Mouse (Mus musculus): ENCODE data around the gene Acap1. TPM values are rescaled to one million over a fixed set of nuclear protein-coding genes. Genes with fewer than 3 reads are reported as not detected.

Acap1 gene
- polyA plus RNA-seq, 1 experiment from 2014 or later = 19.9 TPM

GRCm38 (mm10) chr11:69858113-69858998, 37.0 kb downstream of the Acap1 start, which contains the start of gene Tnk1:
Gene Tnk1 (minus strand): TSS chr11:69858730.
- Histone ChIP-seq H3K9ac (ENCODE audit: low read length) (no peak within 1 kb of the TSS), H3K4me2 (ENCODE audit: low read depth, low read length) (no peak within 1 kb of the TSS), H3K27ac (ENCODE audit: low read length) (no peak within 1 kb of the TSS), H3K9me3 (replicated peaks; ENCODE audit: control insufficient read depth, low read length) (no peaks in the 10 kb centered on the region), H3K4me3 (ENCODE audit: low read length) (no peak within 1 kb of the TSS), H3K36me3 (ENCODE audit: control insufficient read depth, insufficient read depth) (no peaks in the 10 kb centered on the region), H3K27me3 (ENCODE audit: control insufficient read depth, insufficient read depth, low read length) (peaks cover 12% of the 10 kb centered on the region; the same call in 1 of the 2 replicates), H3K4me1 (ENCODE audit: control insufficient read depth, insufficient read depth, low read length) (peaks cover 3% of the 10 kb centered on the region)
- no peak for ATAC-seq (replicated peaks; ENCODE audit: extremely low read depth, insufficient read depth, low FRiP score)
- WGBS = 25% methylated on average over 30 of the region's 30 CpGs

GRCm38 (mm10) chr11:69855347-69855746, 40.0 kb downstream of the Acap1 start:
- Histone ChIP-seq H3K36me3 (ENCODE audit: control insufficient read depth, insufficient read depth) (peaks cover 14% of the 10 kb centered on the region), H3K9me3 (replicated peaks; ENCODE audit: control insufficient read depth, low read length) (no peaks in the 10 kb centered on the region), H3K27ac (ENCODE audit: low read length) (no peak overlapping the region), H3K4me1 (ENCODE audit: control insufficient read depth, insufficient read depth, low read length) (peaks cover 8% of the 10 kb centered on the region), H3K27me3 (ENCODE audit: control insufficient read depth, insufficient read depth, low read length) (peaks cover 12% of the 10 kb centered on the region; the same call in 1 of the 2 replicates), H3K9ac (ENCODE audit: low read length) (no peak overlapping the region), H3K4me3 (ENCODE audit: low read length) (no peak overlapping the region), H3K4me2 (ENCODE audit: low read depth, low read length) (no peak overlapping the region)
- 0 out of 2 replicates have a peak, but pooled peaks have one; percentile 44 for ATAC-seq (replicated peaks; ENCODE audit: extremely low read depth, insufficient read depth, low FRiP score)
- 19% methylated on average over 16 of the region's 16 CpGs for WGBS

- H3K27ac ChIP-seq (ENCODE audit: low read length) = no peak overlapping the region
- WGBS = 80% methylated on average over 10 of the region's 10 CpGs
- H3K9me3 ChIP-seq (replicated peaks; ENCODE audit: control insufficient read depth, low read length) = no peaks in the 10 kb centered on the region
- H3K36me3 ChIP-seq (ENCODE audit: control insufficient read depth, insufficient read depth) = peaks cover 20% of the 10 kb centered on the region
- no peak overlapping the region for H3K9ac ChIP-seq (ENCODE audit: low read length)
- ATAC-seq (replicated peaks; ENCODE audit: extremely low read depth, insufficient read depth, low FRiP score) = no peak
- no peak overlapping the region for H3K4me2 ChIP-seq (ENCODE audit: low read depth, low read length)
- peaks cover 12% of the 10 kb centered on the region; the same call in 1 of the 2 replicates for H3K27me3 ChIP-seq (ENCODE audit: control insufficient read depth, insufficient read depth, low read length)
- H3K4me1 ChIP-seq (ENCODE audit: control insufficient read depth, insufficient read depth, low read length) = peaks cover 8% of the 10 kb centered on the region
- no peak overlapping the region for H3K4me3 ChIP-seq (ENCODE audit: low read length)
Measured at GRCm38 (mm10) chr11:69854680-69855079, 40.7 kb downstream of the Acap1 start.

- Histone ChIP-seq H3K36me3 (ENCODE audit: control insufficient read depth, insufficient read depth) (peaks cover 25% of the 10 kb centered on the region), H3K4me1 (ENCODE audit: control insufficient read depth, insufficient read depth, low read length) (peaks cover 11% of the 10 kb centered on the region), H3K4me2 (ENCODE audit: low read depth, low read length) (no peak overlapping the region), H3K4me3 (ENCODE audit: low read length) (no peak overlapping the region), H3K27ac (ENCODE audit: low read length) (no peak overlapping the region), H3K9ac (ENCODE audit: low read length) (no peak overlapping the region), H3K27me3 (ENCODE audit: control insufficient read depth, insufficient read depth, low read length) (peaks cover 12% of the 10 kb centered on the region; the same call in 1 of the 2 replicates), H3K9me3 (replicated peaks; ENCODE audit: control insufficient read depth, low read length) (no peaks in the 10 kb centered on the region)
- ATAC-seq (replicated peaks; ENCODE audit: extremely low read depth, insufficient read depth, low FRiP score) = no peak
- WGBS = 33% methylated on average over 7 of the region's 7 CpGs
Measured at GRCm38 (mm10) chr11:69853994-69854393, 41.3 kb downstream of the Acap1 start.

- Histone ChIP-seq H3K27me3 (ENCODE audit: control insufficient read depth, insufficient read depth, low read length) (no peaks in the 10 kb centered on the region), H3K4me1 (ENCODE audit: control insufficient read depth, insufficient read depth, low read length) (peaks cover 16% of the 10 kb centered on the region), H3K36me3 (ENCODE audit: control insufficient read depth, insufficient read depth) (peaks cover 30% of the 10 kb centered on the region), H3K9me3 (replicated peaks; ENCODE audit: control insufficient read depth, low read length) (no peaks in the 10 kb centered on the region), H3K27ac (ENCODE audit: low read length) (no peak overlapping the region), H3K4me2 (ENCODE audit: low read depth, low read length) (no peak overlapping the region), H3K4me3 (ENCODE audit: low read length) (no peak overlapping the region), H3K9ac (ENCODE audit: low read length) (no peak overlapping the region)
- ATAC-seq (replicated peaks; ENCODE audit: extremely low read depth, insufficient read depth, low FRiP score) = no peak
- 72% methylated on average over 8 of the region's 8 CpGs for WGBS
Measured at GRCm38 (mm10) chr11:69850754-69851153, 44.6 kb downstream of the Acap1 start.

GRCm38 (mm10) chr11:69849884-69850283, 45.5 kb downstream of the Acap1 start:
- Histone ChIP-seq H3K27me3 (ENCODE audit: control insufficient read depth, insufficient read depth, low read length) (no peaks in the 10 kb centered on the region), H3K4me2 (ENCODE audit: low read depth, low read length) (no peak overlapping the region), H3K36me3 (ENCODE audit: control insufficient read depth, insufficient read depth) (peaks cover 30% of the 10 kb centered on the region), H3K9ac (ENCODE audit: low read length) (no peak overlapping the region), H3K4me3 (ENCODE audit: low read length) (no peak overlapping the region), H3K27ac (ENCODE audit: low read length) (no peak overlapping the region), H3K4me1 (ENCODE audit: control insufficient read depth, insufficient read depth, low read length) (peaks cover 22% of the 10 kb centered on the region), H3K9me3 (replicated peaks; ENCODE audit: control insufficient read depth, low read length) (no peaks in the 10 kb centered on the region)
- no peak for ATAC-seq (replicated peaks; ENCODE audit: extremely low read depth, insufficient read depth, low FRiP score)
- WGBS = 92% methylated on average over 15 of the region's 15 CpGs

- Histone ChIP-seq H3K27ac (ENCODE audit: low read length) (peak overlapping the region; percentile 55), H3K9me3 (replicated peaks; ENCODE audit: control insufficient read depth, low read length) (no peaks in the 10 kb centered on the region), H3K36me3 (ENCODE audit: control insufficient read depth, insufficient read depth) (peaks cover 30% of the 10 kb centered on the region), H3K27me3 (ENCODE audit: control insufficient read depth, insufficient read depth, low read length) (no peaks in the 10 kb centered on the region), H3K9ac (ENCODE audit: low read length) (no peak overlapping the region), H3K4me2 (ENCODE audit: low read depth, low read length) (0 out of 2 replicates have a peak overlapping the region, but pooled peaks have one; percentile 0), H3K4me1 (ENCODE audit: control insufficient read depth, insufficient read depth, low read length) (peaks cover 22% of the 10 kb centered on the region), H3K4me3 (ENCODE audit: low read length) (no peak overlapping the region)
- ATAC-seq (replicated peaks; ENCODE audit: extremely low read depth, insufficient read depth, low FRiP score) = no peak
- WGBS = 75% methylated on average over 9 of the region's 9 CpGs
Measured at GRCm38 (mm10) chr11:69849128-69849527, 46.2 kb downstream of the Acap1 start.

- H3K9me3 ChIP-seq (replicated peaks; ENCODE audit: control insufficient read depth, low read length) = no peaks in the 10 kb centered on the region
- no peak for ATAC-seq (replicated peaks; ENCODE audit: extremely low read depth, insufficient read depth, low FRiP score)
- H3K4me1 ChIP-seq (ENCODE audit: control insufficient read depth, insufficient read depth, low read length) = peaks cover 19% of the 10 kb centered on the region
- no peaks in the 10 kb centered on the region for H3K27me3 ChIP-seq (ENCODE audit: control insufficient read depth, insufficient read depth, low read length)
- peaks cover 30% of the 10 kb centered on the region for H3K36me3 ChIP-seq (ENCODE audit: control insufficient read depth, insufficient read depth)
- no peak overlapping the region for H3K27ac ChIP-seq (ENCODE audit: low read length)
- peak overlapping the region; percentile 78 for H3K4me2 ChIP-seq (ENCODE audit: low read depth, low read length)
- H3K9ac ChIP-seq (ENCODE audit: low read length) = no peak overlapping the region
- WGBS = 98% methylated on average over 6 of the region's 6 CpGs
- H3K4me3 ChIP-seq (ENCODE audit: low read length) = no peak overlapping the region
Measured at GRCm38 (mm10) chr11:69848021-69848420, 47.3 kb downstream of the Acap1 start.

Data from heart, embryonic 16.5 days (tissue).